Mouse (Mus musculus) layer of hippocampus, adult 11-12 months (tissue): ENCODE measurements around the gene Gm49355.
A peak's percentile ranks its signal among the peaks of the same experiment; 100 is the strongest.
"Not testable (repeated sequence)": the region's sequence is repeated elsewhere in the genome, so short reads cannot be mapped to it uniquely, and the experiment has no call there.

Experiments
- DNase-seq: peaks from one replicate; pipeline ENCODE4 v3.0.0; 2022; ENCODE audit warnings: low spot score

Gm49355 gene

GRCm38 (mm10) chr14:12283641-12284040 lies at the start of gene Gm49355:
Gene Gm49355, plus strand, starts transcription at chr14:12283976.
- DNase-seq, result no peak

GRCm38 (mm10) chr14:12243726-12244125 lies 40.0 kb upstream of the Gm49355 start:
- no peak for DNase-seq

GRCm38 (mm10) chr14:12276031-12276430 lies 7.7 kb upstream of the Gm49355 start:
- no peak for DNase-seq

GRCm38 (mm10) chr14:12284141-12284912 lies 551 bp downstream of the Gm49355 start, which contains the start of gene 3830406C13Rik:
Gene 3830406C13Rik, plus strand, starts transcription at chr14:12284173.
- DNase-seq, result peak; percentile 85

GRCm38 (mm10) chr14:12289747-12290146 lies 6.0 kb downstream of the Gm49355 start:
- DNase-seq, result not testable (repeated sequence)

- peak; percentile 78 for DNase-seq
Measured at GRCm38 (mm10) chr14:12296391-12296790, 12.6 kb downstream of the Gm49355 start.

- DNase-seq, result no peak
Measured at GRCm38 (mm10) chr14:12299171-12299570, 15.4 kb downstream of the Gm49355 start.

GRCm38 (mm10) chr14:12299654-12300053 lies 15.9 kb downstream of the Gm49355 start:
- DNase-seq, result no peak

GRCm38 (mm10) chr14:12300275-12300674 lies 16.5 kb downstream of the Gm49355 start:
- no peak for DNase-seq

GRCm38 (mm10) chr14:12300677-12301076 lies 16.9 kb downstream of the Gm49355 start:
- peak; percentile 54 for DNase-seq

GRCm38 (mm10) chr14:12303106-12303505 lies 19.3 kb downstream of the Gm49355 start:
- DNase-seq, result no peak

GRCm38 (mm10) chr14:12333622-12334021 lies 49.8 kb downstream of the Gm49355 start:
- no peak for DNase-seq

GRCm38 (mm10) chr14:12334925-12335324 lies 51.1 kb downstream of the Gm49355 start:
- DNase-seq, result no peak

GRCm38 (mm10) chr14:12337421-12337997 lies 53.7 kb downstream of the Gm49355 start:
- no peak for DNase-seq

- DNase-seq, result no peak
Measured at GRCm38 (mm10) chr14:12337998-12338809, 54.4 kb downstream of the Gm49355 start.

- DNase-seq, result no peak
Measured at GRCm38 (mm10) chr14:12338811-12339565, 55.2 kb downstream of the Gm49355 start.

GRCm38 (mm10) chr14:12340238-12341074 lies 56.7 kb downstream of the Gm49355 start:
- no peak for DNase-seq

GRCm38 (mm10) chr14:12341075-12341788 lies 57.5 kb downstream of the Gm49355 start:
- no peak for DNase-seq

GRCm38 (mm10) chr14:12341789-12342457 lies 58.1 kb downstream of the Gm49355 start:
- no peak for DNase-seq
